Mouse (Mus musculus): ENCODE measurements around the gene Phb2.

GRCm38 (mm10) chr6:124698751-124699150 lies 13.4 kb upstream of the Phb2 start:
- TF ChIP-seq CTCF (IDR thresholded peaks at IDR 0.05; ENCODE audit: low read depth, low read length) (no peak), POLR2A (IDR thresholded peaks at IDR 0.05; ENCODE audit: insufficient read depth, low read length) (no peak)
